Mouse (Mus musculus) limb, embryonic 11.5 days (tissue): ENCODE data around the gene Opcml. TPM values are rescaled to one million over a fixed set of nuclear protein-coding genes. Genes with fewer than 3 reads are reported as not detected.

Experiments
- ATAC-seq: fragments of 200-750 bp; cut with Nextera tagmentation; 2 replicates; pipeline ENCODE4 v1.8.0; 2017; ENCODE audit warnings: low read depth; ENCODE audit not compliant: insufficient number of reproducible peaks, low FRiP score, low TSS enrichment
- DNase-seq: peaks from one replicate; pipeline ENCODE4 v3.0.0-alpha.2; 2015; ENCODE audit warnings: low spot score
- H3K27ac ChIP-seq: fragments of 300-500 bp; sonication (generic); replicated peaks from 2 replicates; pipeline ENCODE4 v1.5.1; 2014; ENCODE audit warnings: low read depth, mild to moderate bottlenecking, low read length
- H3K27me3 ChIP-seq: fragments of 300-500 bp; sonication (generic); 2 replicates; pipeline ENCODE4 v1.6.1; 2014; ENCODE audit warnings: mild to moderate bottlenecking, low read length, mixed read lengths; ENCODE audit not compliant: control insufficient read depth, insufficient read depth
- H3K36me3 ChIP-seq: fragments of 300-500 bp; sonication (generic); 2 replicates; pipeline ENCODE4 v1.6.1; 2014; ENCODE audit warnings: mild to moderate bottlenecking, low read length, moderate library complexity, mixed read lengths; ENCODE audit not compliant: control insufficient read depth, insufficient read depth
- H3K4me1 ChIP-seq: fragments of 300-500 bp; sonication (generic); 2 replicates; pipeline ENCODE4 v1.6.1; 2014; ENCODE audit warnings: low read length, mixed read lengths; ENCODE audit not compliant: control insufficient read depth, insufficient read depth
- H3K4me2 ChIP-seq: fragments of 300-500 bp; sonication (generic); 2 replicates; pipeline ENCODE4 v1.6.1; 2014; ENCODE audit warnings: low read depth, mild to moderate bottlenecking, moderate library complexity; ENCODE audit not compliant: severe bottlenecking
- H3K4me3 ChIP-seq: fragments of 300-500 bp; sonication (generic); 2 replicates; pipeline ENCODE4 v1.5.1; 2014; ENCODE audit warnings: low read depth, low read length
- H3K9ac ChIP-seq: fragments of 300-500 bp; sonication (generic); 2 replicates; pipeline ENCODE4 v1.6.1; 2014; ENCODE audit warnings: mild to moderate bottlenecking, low read length
- H3K9me3 ChIP-seq: fragments of 300-500 bp; sonication (generic); 2 replicates; pipeline ENCODE4 v1.6.1; 2016; ENCODE audit warnings: low read length; ENCODE audit not compliant: control insufficient read depth
- WGBS: fragments of 180-500 bp; shearing (Covaris S2); extraction: QIAGEN DNeasy Blood & Tissue Kit; methylation state at CpG from one replicate; pipeline ENCODE4 v1.1.7; 2014; 5-methylcytosine and 5-hydroxymethylcytosine counted together
- polyA plus RNA-seq: library from polyadenylated mRNA; unstranded; fragments of >200 nt; fragmentation: Nextera tagmentation; extraction: Ambion mirVana; gene quantifications from 2 replicates; pipeline ENCODE4 v1.2.1, GENCODE M21; 2014

Opcml gene
- polyA plus RNA-seq, 1 experiment from 2014 or later = 0.20 TPM

DNA sequence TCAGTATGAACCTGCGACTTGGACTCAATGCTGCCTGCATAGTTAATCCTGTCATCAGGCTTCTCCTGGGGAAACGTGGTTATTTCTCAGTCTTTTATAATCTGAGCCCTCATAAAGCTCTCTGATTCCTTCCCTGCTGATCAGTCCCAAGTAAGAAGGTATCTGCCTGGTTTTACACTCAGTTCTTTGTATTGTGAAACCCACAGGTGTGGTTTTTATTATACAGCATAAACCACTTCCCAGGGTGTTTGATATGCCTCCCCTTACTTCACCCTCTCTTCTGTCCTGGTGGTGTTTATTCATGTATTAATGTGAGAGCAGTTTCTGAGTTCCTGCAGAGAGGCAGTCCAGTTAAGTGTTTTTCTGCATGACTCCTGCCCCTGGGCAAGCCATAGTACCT, 496.9 kb downstream of the Opcml start:
- no peak for DNase-seq

DNA sequence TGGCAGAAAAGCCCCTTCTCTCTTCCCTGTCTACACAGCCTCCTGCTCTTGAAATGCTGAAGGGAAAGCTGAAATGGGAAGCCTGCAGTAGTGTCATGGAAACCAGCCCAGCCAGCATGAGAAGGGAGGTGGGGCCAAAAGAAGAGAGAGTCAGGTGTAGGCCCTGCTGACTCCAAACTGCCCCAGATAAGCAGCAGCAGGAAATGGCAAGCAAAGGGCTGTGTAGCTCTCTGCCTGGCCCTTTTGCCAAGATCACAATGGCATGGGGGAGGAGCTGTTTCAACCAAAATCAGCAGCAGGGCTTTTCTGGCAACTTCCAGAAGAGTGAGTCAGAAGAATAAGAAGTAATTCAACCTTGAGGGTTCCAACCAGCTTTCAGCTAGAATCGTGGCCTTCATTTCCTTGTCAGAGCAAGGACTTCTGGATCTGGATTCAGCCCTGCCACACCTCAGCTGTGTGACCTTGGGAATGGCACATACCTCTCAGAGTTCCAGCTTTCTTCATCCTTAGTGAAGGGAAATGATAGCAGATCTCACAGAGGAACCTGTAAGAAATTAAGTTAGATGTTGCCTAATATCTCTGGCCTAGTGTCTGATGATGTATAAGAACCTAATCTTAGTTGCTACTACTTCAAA, 499.2 kb downstream of the Opcml start:
- H3K9ac ChIP-seq = no peak overlapping the region
- H3K4me2 ChIP-seq = no peak overlapping the region
- no peaks in the 10 kb centered on the region for H3K4me1 ChIP-seq
- H3K4me3 ChIP-seq = no peak overlapping the region
- 81% methylated on average over 1 of the region's 1 CpGs for WGBS
- no peaks in the 10 kb centered on the region for H3K9me3 ChIP-seq
- H3K27me3 ChIP-seq = no peaks in the 10 kb centered on the region
- DNase-seq = no peak
- no peaks in the 10 kb centered on the region for H3K36me3 ChIP-seq
- no peak for ATAC-seq
- H3K27ac ChIP-seq = no peak overlapping the region

More for the DNA sequence above, 496.9 kb downstream of the Opcml start:
- Histone ChIP-seq H3K9me3 (no peaks in the 10 kb centered on the region), H3K9ac (no peak overlapping the region), H3K4me2 (no peak overlapping the region), H3K4me1 (no peaks in the 10 kb centered on the region), H3K27me3 (no peaks in the 10 kb centered on the region), H3K4me3 (no peak overlapping the region), H3K27ac (no peak overlapping the region), H3K36me3 (no peaks in the 10 kb centered on the region)
- no peak for ATAC-seq
- 42% methylated on average over 2 of the region's 2 CpGs for WGBS

- no peak overlapping the region for H3K9ac ChIP-seq
- 85% methylated on average over 8 of the region's 8 CpGs for WGBS
- DNase-seq (no peak), ATAC-seq (no peak)
- H3K27ac ChIP-seq = no peak overlapping the region
- no peak overlapping the region for H3K4me2 ChIP-seq
- H3K36me3 ChIP-seq = no peaks in the 10 kb centered on the region
- no peaks in the 10 kb centered on the region for H3K4me1 ChIP-seq
- no peaks in the 10 kb centered on the region for H3K9me3 ChIP-seq
- H3K4me3 ChIP-seq = no peak overlapping the region
- no peaks in the 10 kb centered on the region for H3K27me3 ChIP-seq
Observed at GRCm38 (mm10) chr9:28303659-28304058, 513.1 kb downstream of the Opcml start.

- Histone ChIP-seq H3K27ac (no peak overlapping the region), H3K4me1 (no peaks in the 10 kb centered on the region), H3K4me3 (no peak overlapping the region), H3K27me3 (no peaks in the 10 kb centered on the region), H3K36me3 (no peaks in the 10 kb centered on the region), H3K9me3 (no peaks in the 10 kb centered on the region), H3K4me2 (no peak overlapping the region), H3K9ac (no peak overlapping the region)
- no peak for ATAC-seq
- DNase-seq = no peak
- 35% methylated on average over 11 of the region's 11 CpGs for WGBS
Observed at GRCm38 (mm10) chr9:28306364-28307121, 516.0 kb downstream of the Opcml start.

DNA sequence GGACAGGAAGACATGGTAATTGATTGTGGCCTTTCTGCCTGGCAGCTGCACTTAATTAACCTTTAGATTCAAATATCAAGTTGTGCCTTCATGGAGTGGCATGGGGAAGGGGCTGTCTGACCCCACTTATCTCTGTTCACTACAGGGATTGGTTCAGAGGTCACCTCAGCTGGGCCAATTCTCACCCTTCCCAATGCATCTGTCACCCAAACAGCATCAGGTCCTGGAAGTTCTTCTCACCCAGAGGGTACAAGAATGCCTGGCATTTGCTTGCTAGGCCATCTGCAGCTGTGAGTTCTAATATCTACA, 516.5 kb downstream of the Opcml start:
- H3K4me3 ChIP-seq = no peak overlapping the region
- H3K36me3 ChIP-seq = no peaks in the 10 kb centered on the region
- no peak overlapping the region for H3K4me2 ChIP-seq
- no peak overlapping the region for H3K27ac ChIP-seq
- ATAC-seq (no peak), DNase-seq (no peak)
- no peaks in the 10 kb centered on the region for H3K9me3 ChIP-seq
- H3K4me1 ChIP-seq = no peaks in the 10 kb centered on the region
- H3K9ac ChIP-seq = no peak overlapping the region
- H3K27me3 ChIP-seq = no peaks in the 10 kb centered on the region

DNA sequence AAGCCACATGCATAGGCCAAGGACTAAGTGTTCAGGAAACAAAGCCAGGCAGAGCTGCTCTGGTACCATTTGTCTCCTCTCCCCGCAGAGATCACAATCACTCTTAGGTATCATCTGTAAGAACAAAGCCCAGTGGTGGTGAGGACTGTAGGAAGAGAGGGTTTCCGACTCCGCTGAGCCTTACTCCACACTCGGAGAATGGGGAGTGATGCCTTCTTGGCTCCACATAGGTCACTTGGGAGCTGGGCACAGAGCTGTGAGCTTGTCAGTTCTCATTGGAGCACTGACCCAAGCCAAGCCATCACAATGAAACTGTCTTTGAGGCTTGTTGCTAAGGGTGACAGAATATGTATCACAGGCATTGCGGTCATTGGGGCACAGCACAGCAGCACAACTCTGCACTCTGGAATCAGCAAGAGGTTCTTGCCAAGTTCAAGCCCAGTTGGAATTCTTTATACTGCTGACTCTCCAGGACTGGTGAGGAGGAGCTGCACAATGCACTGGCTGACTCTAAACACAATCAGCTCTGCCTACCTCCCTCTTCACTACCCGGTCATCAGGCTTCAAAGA, 517.0 kb downstream of the Opcml start:
- Histone ChIP-seq H3K9me3 (no peaks in the 10 kb centered on the region), H3K27me3 (no peaks in the 10 kb centered on the region), H3K4me2 (no peak overlapping the region), H3K4me3 (no peak overlapping the region), H3K36me3 (no peaks in the 10 kb centered on the region), H3K9ac (no peak overlapping the region), H3K4me1 (no peaks in the 10 kb centered on the region), H3K27ac (no peak overlapping the region)
- ATAC-seq (no peak), DNase-seq (no peak)
- 61% methylated on average over 6 of the region's 6 CpGs for WGBS

DNA sequence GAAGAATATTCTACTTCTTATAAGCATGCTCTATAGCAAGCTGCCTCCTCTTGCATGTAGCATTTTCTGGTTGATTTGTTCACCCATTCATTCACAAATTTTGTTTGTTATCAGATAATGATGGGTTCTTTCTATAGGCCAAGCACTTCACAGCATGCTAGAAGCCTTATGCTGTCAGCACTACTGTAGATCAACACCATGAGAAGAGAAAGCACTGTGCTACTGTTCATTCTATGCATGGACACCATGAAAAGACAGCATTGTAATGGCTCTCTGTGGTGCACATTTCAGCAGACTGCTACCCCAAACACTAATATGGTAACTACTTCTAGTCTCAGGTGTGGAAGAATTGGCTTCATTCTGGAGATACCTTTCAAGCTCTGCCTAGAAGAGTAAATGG, 527.3 kb downstream of the Opcml start:
- Histone ChIP-seq H3K4me3 (no peak overlapping the region), H3K9ac (no peak overlapping the region)
- ATAC-seq = no peak

DNA sequence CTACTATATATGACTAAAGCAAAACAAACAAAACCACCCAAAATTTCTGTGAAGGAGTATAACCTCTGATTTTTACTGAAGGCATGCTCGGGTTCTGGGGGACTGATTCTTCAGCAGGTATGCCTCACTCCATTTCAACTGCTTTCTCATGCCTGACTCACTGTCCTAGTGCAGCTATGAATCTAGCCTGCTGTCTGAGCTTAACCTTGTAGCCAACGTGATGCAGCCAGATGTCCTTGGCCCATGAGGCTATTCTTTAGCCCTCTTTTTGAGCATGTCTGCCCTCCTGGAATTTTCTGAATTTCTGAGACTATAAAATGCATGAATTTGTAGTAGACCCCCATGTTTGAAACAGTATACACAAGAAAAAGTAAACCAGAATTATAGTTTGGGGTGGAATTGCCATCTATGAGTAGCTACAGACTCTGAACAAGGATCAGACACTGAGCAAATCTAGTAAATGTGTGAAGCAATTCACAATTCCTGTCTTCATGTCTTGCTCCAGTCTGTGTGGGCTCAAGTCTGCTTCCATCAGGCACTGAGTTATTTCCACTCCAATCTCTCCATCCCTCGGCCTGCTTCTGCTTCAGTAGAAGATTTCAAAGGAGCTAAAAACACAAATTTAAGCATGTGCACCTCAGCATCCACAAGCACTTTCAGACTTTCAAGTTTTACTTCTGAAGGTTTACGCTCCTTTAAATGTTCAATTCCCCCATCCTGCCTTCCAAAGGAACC, 528.6 kb downstream of the Opcml start:
- no peak for ATAC-seq
- Histone ChIP-seq H3K4me2 (no peak overlapping the region), H3K27ac (no peak overlapping the region), H3K4me3 (no peak overlapping the region), H3K9me3 (no peaks in the 10 kb centered on the region), H3K27me3 (no peaks in the 10 kb centered on the region), H3K36me3 (no peaks in the 10 kb centered on the region), H3K9ac (no peak overlapping the region), H3K4me1 (no peaks in the 10 kb centered on the region)
- WGBS = 86% methylated on average over 4 of the region's 4 CpGs
- no peak for DNase-seq

More for the DNA sequence above, 527.3 kb downstream of the Opcml start:
- no peaks in the 10 kb centered on the region for H3K9me3 ChIP-seq
- no peak for DNase-seq
- H3K27ac ChIP-seq = no peak overlapping the region
- no peaks in the 10 kb centered on the region for H3K27me3 ChIP-seq
- no peaks in the 10 kb centered on the region for H3K36me3 ChIP-seq
- no peak overlapping the region for H3K4me2 ChIP-seq
- no peaks in the 10 kb centered on the region for H3K4me1 ChIP-seq
